Mouse (Mus musculus) neural tube, postnatal 0 days (tissue): ENCODE results near the gene Glra3. TPM values are rescaled to one million over a fixed set of nuclear protein-coding genes. Genes with fewer than 3 reads are reported as not detected.

ENCODE experiments used
- polyA plus RNA-seq: library from polyadenylated mRNA; unstranded; fragments of >200 nt; fragmentation: Nextera tagmentation; extraction: Ambion mirVana; gene quantifications from 2 replicates; pipeline ENCODE4 v1.2.1, GENCODE M21; 2015

The Glra3 gene
- polyA plus RNA-seq: 3.1 TPM in 2 replicates

GRCm38 (mm10) chr8:55939870-55940525 lies at the start of gene Glra3:
Gene Glra3, plus strand, starts transcription at chr8:55940460.

DNA sequence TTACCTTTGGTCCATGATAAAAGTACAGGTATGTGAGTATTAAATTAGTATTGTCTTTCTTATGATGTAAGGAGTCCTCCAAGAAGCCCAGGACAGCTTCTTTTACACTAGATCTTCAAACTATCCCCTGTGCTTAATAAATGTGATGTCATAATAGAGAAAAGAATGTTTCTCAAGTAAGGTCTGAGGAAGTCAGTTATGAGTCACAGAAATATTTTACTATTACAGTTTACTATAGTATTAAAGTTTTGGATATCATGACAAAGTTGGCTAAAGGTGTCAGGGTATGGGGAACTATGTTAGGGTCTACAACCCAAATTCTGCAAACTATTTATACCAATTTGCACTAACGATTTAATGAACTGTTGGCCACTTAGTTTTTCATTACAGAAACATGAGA lies 33.4 kb upstream of the Glra3 start, which contains the start of gene Adam29:
TSS of gene Adam29 (minus strand) at position 101 of the 400 bp plus-strand sequence.

Other genes with a start within 250 kb of the Glra3 start
- not detected in 2 replicates for gene Adam29, start 33.5 kb upstream of the Glra3 start, polyA plus RNA-seq